Mouse (Mus musculus) neural tube, embryonic 13.5 days (tissue): ENCODE results near the gene Tmem232. TPM values are rescaled to one million over a fixed set of nuclear protein-coding genes. Genes with fewer than 3 reads are reported as not detected.

Source experiments
- microRNA-seq: library from miRNA; unstranded; fragments of <30 nt; microRNA quantifications from one replicate; pipeline ENCODE4, GENCODE M21; 2016
- polyA plus RNA-seq: library from polyadenylated mRNA; unstranded; fragments of >200 nt; fragmentation: Nextera tagmentation; extraction: Ambion mirVana; gene quantifications from 2 replicates; pipeline ENCODE4 v1.2.1, GENCODE M21; 2015

Gene Tmem232
- polyA plus RNA-seq, 1 experiment from 2014 or later, result 0.88 TPM

Small RNA genes within 50 kb of the gene (microRNA-seq; reads per million reads assigned to microRNA genes)
- gene Gm25731, result not detected

Other genes with a start within 250 kb of the Tmem232 start
- 308 and 327 TPM in 2 replicates for gene Vapa, start 72.8 kb upstream of the Tmem232 start, polyA plus RNA-seq
- gene Txndc2, start 101.4 kb upstream of the Tmem232 start, polyA plus RNA-seq, result 0.17 TPM in 1 of 2 replicates, not detected in the other
- 65.5 and 71.7 TPM in 2 replicates for gene Rab31, start 232.0 kb upstream of the Tmem232 start, polyA plus RNA-seq
- 44.7 and 46.0 TPM in 2 replicates for gene Ppp4r1, start 241.8 kb upstream of the Tmem232 start, polyA plus RNA-seq